Mouse (Mus musculus) embryonic fibroblast, embryonic 13.5 days (primary cell): ENCODE data around the gene Tex50.

Experiments
- CTCF ChIP-seq: IDR thresholded peaks from 2 replicates; pipeline ENCODE4 v1.5.1; 2011; ENCODE audit warnings: mild to moderate bottlenecking, control low read depth, low read length, moderate library complexity, borderline replicate concordance; ENCODE audit not compliant: insufficient read depth
- POLR2A ChIP-seq: IDR thresholded peaks from 2 replicates; pipeline ENCODE4 v1.6.1; 2011; ENCODE audit warnings: low read depth, mild to moderate bottlenecking, control low read depth, low read length, moderate library complexity

DNA sequence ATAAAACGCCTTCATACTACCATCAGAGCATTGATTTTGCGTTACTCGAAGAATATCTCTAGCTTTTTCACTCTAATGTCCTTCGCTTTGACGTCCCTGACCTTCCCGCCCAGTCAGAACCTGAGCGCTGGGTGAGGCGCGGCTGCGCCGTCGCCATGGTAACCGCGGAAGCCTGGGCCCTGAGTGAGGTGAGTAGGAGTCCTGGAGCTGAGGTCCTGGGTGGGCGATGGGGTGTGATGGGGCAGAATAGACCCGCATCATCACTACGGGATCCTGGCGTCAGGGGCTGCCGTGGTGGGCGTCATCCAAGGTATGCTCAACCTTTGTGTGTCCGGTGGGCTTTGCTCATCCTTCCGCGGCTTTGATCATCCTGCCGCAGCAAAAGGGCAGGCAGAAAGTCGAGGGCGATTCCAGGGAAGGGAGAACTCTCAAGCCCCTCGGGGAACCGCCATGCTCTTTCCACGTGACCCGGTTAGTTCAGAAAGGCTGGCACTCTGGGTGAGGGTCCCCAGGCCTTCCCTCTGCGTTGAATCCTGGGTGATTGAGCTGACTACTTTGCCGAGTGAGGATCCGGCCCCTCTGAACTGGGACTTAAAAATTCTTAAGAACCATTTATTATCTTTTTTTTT, 16.5 kb downstream of the Tex50 start, which contains the start of gene Ankrd45:
- TF ChIP-seq POLR2A (no peak), CTCF (no peak)
